In genomic region chrX:153558293-153558692, GRCm38 (mm10) we compare ENCODE assay signal across 25 mouse cellular contexts. TPM values are rescaled to one million over a fixed set of nuclear protein-coding genes. Genes with fewer than 3 reads are reported as not detected.
"Had no signal": no experiment of that assay in that cellular context is flagged by ENCODE, and none has a peak within 500 bp of the region (broad histone marks: within the 10 kb centered on the region; RNA-seq: fewer than 3 reads in every experiment).

TSS of gene Cypt3 (plus strand) at chrX:153558593.

- H3K4me1 ChIP-seq: liver, embryonic 13.5 days; liver, embryonic 15.5 days; lung, embryonic 15.5 days; megakaryocyte, embryonic 14.5 days; midbrain, embryonic 12.5 days; midbrain, embryonic 15.5 days; neural tube, embryonic 12.5 days had no signal

- H3K36me3 ChIP-seq: liver, embryonic 13.5 days; liver, embryonic 15.5 days; lung, embryonic 15.5 days; midbrain, embryonic 12.5 days; midbrain, embryonic 15.5 days; neural tube, embryonic 12.5 days had no signal

- H3K27me3 ChIP-seq: liver, embryonic 13.5 days; liver, embryonic 15.5 days; lung, embryonic 15.5 days; megakaryocyte, embryonic 14.5 days; midbrain, embryonic 12.5 days; midbrain, embryonic 15.5 days; neural tube, embryonic 12.5 days had no signal

- H3K27ac ChIP-seq: liver, embryonic 13.5 days; liver, embryonic 15.5 days; lung, embryonic 15.5 days; macrophage; midbrain, embryonic 15.5 days; neural tube, embryonic 12.5 days had no signal

- H3K4me3 ChIP-seq: liver, embryonic 13.5 days; liver, embryonic 15.5 days; lung, embryonic 15.5 days; megakaryocyte, embryonic 14.5 days; midbrain, embryonic 12.5 days; midbrain, embryonic 15.5 days; neural tube, embryonic 12.5 days had no signal

- DNase-seq: liver, embryonic 13.5 days; liver, postnatal 0 days; lung, adult 2 months; lung, postnatal 14 days; lung, postnatal 36 days; right cerebral cortex, postnatal 14 days; thymus, adult 2 months; thymus, postnatal 25 days; thymus, postnatal 4 days had no signal

RNA-seq across cellular contexts. Expression of gene Cypt3, which starts in this region (rescaled TPM):
- total RNA-seq: megakaryocyte progenitor cell, adult 5-6 weeks; midbrain, postnatal 0 days; monocyte, adult 5-6 weeks; neutrophil, adult 5-6 weeks had no signal
- polyA plus RNA-seq: liver, embryonic 13.5 days; liver, embryonic 15.5 days; liver, postnatal 0 days; lung, adult 2 months; lung, embryonic 15.5 days; lung, postnatal 0 days; macrophage; midbrain, embryonic 12.5 days; midbrain, embryonic 15.5 days; midbrain, postnatal 0 days; neural tube, embryonic 12.5 days; neural tube, embryonic 14.5 days; stomach, embryonic 14.5 days; stomach, embryonic 16.5 days; thymus, adult 2 months; urinary bladder, adult 2 months had no signal
